10 mouse cellular contexts compared by ENCODE assay signal in genomic region chr3:146783645-146784225, GRCm38 (mm10). TPM values are rescaled to one million over a fixed set of nuclear protein-coding genes. Genes with fewer than 3 reads are reported as not detected.
DNase-seq lines count a peak whose midpoint lies in the region; ATAC-seq and TF ChIP-seq lines count a peak whose summit lies in the region.
"Had no signal": no experiment of that assay in that cellular context is flagged by ENCODE, and none has a peak within 500 bp of the region (broad histone marks: within the 10 kb centered on the region; RNA-seq: fewer than 3 reads in every experiment).

No protein-coding gene starts in this region.

- no peaks in the 10 kb centered on the region for H3K36me3 ChIP-seq in liver, adult 2 months (ENCODE audit: control insufficient read depth, insufficient read depth, low read length)
- H3K36me3 ChIP-seq in liver, embryonic 12.5 days, result no peaks in the 10 kb centered on the region
- H3K36me3 ChIP-seq: limb, embryonic 15.5 days had no signal

- 71% methylated on average over 7 of the region's 7 CpGs for WGBS in cerebellum, adult 2 months
- 70% methylated on average over 7 of the region's 7 CpGs for WGBS in liver, adult 2 months
- WGBS in liver, embryonic 12.5 days (ENCODE audit: insufficient replicate concordance), result 71% methylated on average over 7 of the region's 7 CpGs
- WGBS in bone marrow, adult 2 months, result 46% methylated on average over 7 of the region's 7 CpGs

- H3K79me2 ChIP-seq in liver, adult 2 months (ENCODE audit: control insufficient read depth, insufficient read depth, low read length), result peaks cover 2% of the 10 kb centered on the region; the same call in 1 of the 2 replicates

- no peak overlapping the region for H3K4me3 ChIP-seq in cerebellum, adult 2 months (replicated peaks; ENCODE audit: insufficient read depth, low read depth, low read length)
- H3K4me3 ChIP-seq in liver, adult 2 months (ENCODE audit: insufficient read depth, low read depth, low read length), result no peak overlapping the region
- H3K4me3 ChIP-seq in liver, embryonic 12.5 days, result no peak overlapping the region
- no peak overlapping the region for H3K4me3 ChIP-seq in bone marrow, adult 2 months (replicated peaks; ENCODE audit: control insufficient read depth, low read depth, low read length)
- H3K4me3 ChIP-seq: limb, embryonic 15.5 days had no signal

- no peak for TF ChIP-seq POLR2A in cerebellum, adult 2 months (IDR thresholded peaks at IDR 0.05; ENCODE audit: borderline replicate concordance, insufficient read depth, low read length)
- no peak for TF ChIP-seq POLR2A in liver, adult 2 months (IDR thresholded peaks at IDR 0.05; ENCODE audit: extremely low read depth, insufficient read depth, low read length)
- no peak for TF ChIP-seq POLR2A in bone marrow, adult 2 months (IDR thresholded peaks at IDR 0.05; ENCODE audit: borderline replicate concordance, control insufficient read depth, low read depth, low read length)

- H3K4me1 ChIP-seq in cerebellum, adult 2 months (ENCODE audit: control insufficient read depth, insufficient read depth, low read length), result no peaks in the 10 kb centered on the region
- peaks cover 8% of the 10 kb centered on the region for H3K4me1 ChIP-seq in liver, adult 2 months (ENCODE audit: control insufficient read depth, insufficient read depth, low read length)
- H3K4me1 ChIP-seq in liver, embryonic 12.5 days, result peaks cover 30% of the 10 kb centered on the region
- peaks cover 3% of the 10 kb centered on the region; the same call in 1 of the 2 replicates for H3K4me1 ChIP-seq in bone marrow, adult 2 months (ENCODE audit: control insufficient read depth, insufficient read depth, low read length)

- no peak overlapping the region for H3K27ac ChIP-seq in cerebellum, adult 2 months (ENCODE audit: insufficient read depth, low read length)
- H3K27ac ChIP-seq in liver, adult 2 months (replicated peaks; ENCODE audit: insufficient read depth, low read depth, low read length), result no peak overlapping the region
- no peak overlapping the region for H3K27ac ChIP-seq in liver, embryonic 12.5 days
- no peak overlapping the region for H3K27ac ChIP-seq in bone marrow, adult 2 months (ENCODE audit: control insufficient read depth, insufficient read depth, low read depth, low read length, poor library complexity)
- H3K27ac ChIP-seq: limb, embryonic 15.5 days had no signal

- peak; percentile 27; the same call in 1 of the 2 replicates for TF ChIP-seq CTCF in cerebellum, adult 2 months (IDR thresholded peaks at IDR 0.05; ENCODE audit: borderline replicate concordance, insufficient read depth, low read depth, low read length)
- TF ChIP-seq CTCF in liver, adult 2 months (IDR thresholded peaks at IDR 0.05; ENCODE audit: low read depth, low read length), result peak; percentile 40; the same call in 1 of the 2 replicates
- peak; percentile 13; the same call in 1 of the 2 replicates for TF ChIP-seq CTCF in bone marrow, adult 2 months (IDR thresholded peaks at IDR 0.05; ENCODE audit: control insufficient read depth, insufficient read depth, low read length)

- no peaks in the 10 kb centered on the region for H3K27me3 ChIP-seq in cerebellum, adult 2 months (ENCODE audit: control insufficient read depth, insufficient read depth, low read length)
- no peaks in the 10 kb centered on the region for H3K27me3 ChIP-seq in liver, adult 2 months (ENCODE audit: control insufficient read depth, insufficient read depth, low read length)
- no peaks in the 10 kb centered on the region for H3K27me3 ChIP-seq in liver, embryonic 12.5 days (replicated peaks)
- H3K27me3 ChIP-seq: limb, embryonic 15.5 days had no signal

- no peaks in the 10 kb centered on the region for H3K9me3 ChIP-seq in liver, embryonic 12.5 days (replicated peaks)
- H3K9me3 ChIP-seq: limb, embryonic 15.5 days had no signal

- no peak for DNase-seq in cerebellum, adult 2 months
- no peak for DNase-seq in cerebellum, adult 9-11 months
- no peak for DNase-seq in liver, adult 2 months (ENCODE audit: extremely low read depth, low read depth, low spot score)
- DNase-seq in right cerebral cortex, postnatal 25 days, result no peak
- DNase-seq in c-Kit-positive CD71-positive TER-119-positive erythroid progenitor cells, embryonic 14.5 days (ENCODE audit: low spot score), result no peak
- DNase-seq: heart, postnatal 36 days had no signal

- ATAC-seq in liver, embryonic 12.5 days, result no peak
- ATAC-seq in megakaryocyte progenitor cell, adult 5-6 weeks (replicated peaks; ENCODE audit: poor library complexity), result peak; percentile 63

- H3K4me2 ChIP-seq in liver, embryonic 12.5 days, result no peak overlapping the region
- H3K4me2 ChIP-seq: limb, embryonic 15.5 days had no signal

- H3K9ac ChIP-seq in liver, adult 2 months (ENCODE audit: low read depth, low read length), result no peak overlapping the region
- H3K9ac ChIP-seq in liver, embryonic 12.5 days, result no peak overlapping the region
- H3K9ac ChIP-seq: limb, embryonic 15.5 days had no signal

RNA-seq across cellular contexts. Expression of gene Prkacb, which starts 29.1 kb away (rescaled TPM):
- polyA plus RNA-seq in cerebellum, adult 2 months (2012; rRNA removed), result 166 and 172 TPM in 2 replicates
- 32.8 and 35.1 TPM in 2 replicates for total RNA-seq in liver, adult 2 months (2014; rRNA removed)
- 11.4 and 13.1 TPM in 2 replicates for polyA plus RNA-seq in liver, adult 2 months (2012; rRNA removed)
- 22.2 and 23.9 TPM in 2 replicates for polyA plus RNA-seq in liver, embryonic 12.5 days (2016; fragmentation: Nextera tagmentation; extraction: Ambion mirVana)
- polyA plus RNA-seq in bone marrow, adult 2 months (2011; ENCODE audit: insufficient read depth, insufficient read length, low replicate concordance, missing spikeins), result 6.9 and 11.9 TPM in 2 replicates
- total RNA-seq in megakaryocyte progenitor cell, adult 5-6 weeks (2015), result 67.8 and 72.9 TPM in 2 replicates
- 60.8 and 75.2 TPM in 2 replicates for total RNA-seq in megakaryocyte progenitor cell, adult 5-6 weeks (2017)
